Mouse (Mus musculus) T-helper 2 cell (primary cell): ENCODE results near the gene Best3.
"Not testable (repeated sequence)": the region's sequence is repeated elsewhere in the genome, so short reads cannot be mapped to it uniquely, and the experiment has no call there.

Experiments used
- in situ Hi-C: fragments of 300-600 bp; cut with MboI, MseI; formaldehyde crosslinking; loops from one replicate; pipeline ENCODE4 v1.15.1; 2025; ENCODE audit warnings: high pct_unique_total_duplicates

Best3 gene

GRCm38 (mm10) chr10:117023693-117024092 is 37.6 kb downstream of the Best3 start:
- in situ Hi-C loops: no loop called here

- in situ Hi-C loops: not testable (repeated sequence)
Measured at GRCm38 (mm10) chr10:117025776-117026175, 39.7 kb downstream of the Best3 start.

- in situ Hi-C loops: no loop called here
Measured at GRCm38 (mm10) chr10:117026176-117026575, 40.1 kb downstream of the Best3 start.

- in situ Hi-C loops: no loop called here
Measured at GRCm38 (mm10) chr10:117031160-117031559, 45.0 kb downstream of the Best3 start.

GRCm38 (mm10) chr10:117033785-117034184 is 47.7 kb downstream of the Best3 start:
- in situ Hi-C loops: no loop called here

GRCm38 (mm10) chr10:117040355-117040754 is 54.2 kb downstream of the Best3 start:
- in situ Hi-C loops: no loop called here

GRCm38 (mm10) chr10:117042295-117042694 is 56.2 kb downstream of the Best3 start:
- in situ Hi-C loops: no loop called here

GRCm38 (mm10) chr10:117043497-117044166 is 57.5 kb downstream of the Best3 start:
- in situ Hi-C loops: not testable (repeated sequence)

GRCm38 (mm10) chr10:117045175-117046056 is 59.3 kb downstream of the Best3 start, which contains the start of gene Lrrc10:
TSS of gene Lrrc10 (plus strand) at chr10:117045341.
- in situ Hi-C loops: no loop called here

GRCm38 (mm10) chr10:117049253-117049652 is 63.1 kb downstream of the Best3 start:
- in situ Hi-C loops: no loop called here

- in situ Hi-C loops: no loop called here
Measured at GRCm38 (mm10) chr10:117049961-117050597, 64.0 kb downstream of the Best3 start.

- in situ Hi-C loops: no loop called here
Measured at GRCm38 (mm10) chr10:117055668-117056067, 69.6 kb downstream of the Best3 start.

GRCm38 (mm10) chr10:117062894-117063253 is 76.8 kb downstream of the Best3 start:
- in situ Hi-C loops: no loop called here

GRCm38 (mm10) chr10:117063254-117064021 is 77.3 kb downstream of the Best3 start, which contains the start of gene Cct2:
TSS of gene Cct2 (minus strand) at chr10:117063814.
- in situ Hi-C loops: no loop called here

GRCm38 (mm10) chr10:117064076-117064475 is 78.0 kb downstream of the Best3 start:
- in situ Hi-C loops: no loop called here

- in situ Hi-C loops: no loop called here
Measured at GRCm38 (mm10) chr10:117069109-117069508, 83.0 kb downstream of the Best3 start.

GRCm38 (mm10) chr10:117072191-117072888 is 86.2 kb downstream of the Best3 start:
- in situ Hi-C loops: loop anchor here (10.0 kb wide), 2 partner anchors 132 to 1802 kb away; partner anchors contain the start of gene Dyrk2

- in situ Hi-C loops: loop anchor here (10.0 kb wide), 2 partner anchors 132 to 1802 kb away; partner anchors contain the start of gene Dyrk2
Measured at GRCm38 (mm10) chr10:117073176-117073575, 87.1 kb downstream of the Best3 start.
